Mouse (Mus musculus) MEL (cell line): ENCODE measurements at regions not wholly inside any gene's neighbourhood (a gene's known extent, or its start where the extent isn't known, plus 50 kb on each side); places are given as distances from the start of the nearest gene placed in this dataset.

Experiments used
- DNase-seq: peaks from one replicate; pipeline ENCODE4 v3.0.0; 2011; ENCODE audit warnings: low read depth, low spot score
- H3K27ac ChIP-seq: 2 replicates; pipeline ENCODE4 v1.5.1; 2012; ENCODE audit warnings: low read depth, mild to moderate bottlenecking, control low read depth, low read length, moderate library complexity; ENCODE audit not compliant: control insufficient read depth
- H3K27me3 ChIP-seq, 2 experiments: fragments of 150-350 bp in 1 of 2; sonication (generic) in 1 of 2; 2 replicates each; pipeline ENCODE4 v1.6.1; 2012; ENCODE audit warnings: low read length in 2 of 2, mild to moderate bottlenecking in 2 of 2, improper control_type of control experiment in 1 of 2, moderate library complexity in 1 of 2; ENCODE audit not compliant: insufficient read depth in 2 of 2, control insufficient read depth in 1 of 2
- H3K36me3 ChIP-seq, 2 experiments: 2 replicates each; pipeline ENCODE4 v1.6.1; 2012 to 2014; ENCODE audit warnings: low read length in 2 of 2, improper control_type of control experiment in 1 of 2, inconsistent platforms in 1 of 2, mild to moderate bottlenecking in 1 of 2; ENCODE audit not compliant: insufficient read depth in 2 of 2, control insufficient read depth in 1 of 2
- H3K4me1 ChIP-seq, 2 experiments: fragments of 150-350 bp in 1 of 2; sonication (generic) in 1 of 2; 2 replicates each; pipeline ENCODE4 v1.6.1; 2012; ENCODE audit warnings: low read length in 2 of 2, improper control_type of control experiment in 1 of 2, mild to moderate bottlenecking in 1 of 2; ENCODE audit not compliant: insufficient read depth in 2 of 2, control insufficient read depth in 1 of 2
- H3K4me3 ChIP-seq, 2 experiments: fragments of 150-350 bp in 1 of 2; sonication (generic) in 1 of 2; 2 replicates each; pipeline ENCODE4 v1.5.1; 2012; ENCODE audit warnings: low read depth in 2 of 2, low read length in 2 of 2, mild to moderate bottlenecking in 2 of 2, moderate library complexity in 2 of 2, control low read depth in 1 of 2, improper control_type of control experiment in 1 of 2; ENCODE audit not compliant: control insufficient read depth in 1 of 2, insufficient read depth in 1 of 2
- H3K79me2 ChIP-seq: 2 replicates; pipeline ENCODE4 v1.6.1; 2012; ENCODE audit warnings: mild to moderate bottlenecking, low read length, moderate library complexity; ENCODE audit not compliant: control insufficient read depth, poor library complexity, insufficient read depth
- H3K9ac ChIP-seq: 2 replicates; pipeline ENCODE4 v1.6.1; 2012; ENCODE audit warnings: low read depth, mild to moderate bottlenecking, control low read depth, low read length, moderate library complexity; ENCODE audit not compliant: control insufficient read depth, poor library complexity, severe bottlenecking
- H3K9me3 ChIP-seq: fragments of 150-350 bp; sonication (generic); replicated peaks from 2 replicates; pipeline ENCODE4 v1.6.1; 2012; ENCODE audit warnings: mild to moderate bottlenecking, low read length, improper control_type of control experiment, moderate library complexity; ENCODE audit not compliant: insufficient read depth
- BHLHE40 ChIP-seq: IDR thresholded peaks from 2 replicates; pipeline ENCODE4 v1.6.1; 2012; ENCODE audit warnings: low read depth, mild to moderate bottlenecking, inconsistent platforms, low read length, improper control_type of control experiment, borderline replicate concordance
- CHD2 ChIP-seq: IDR thresholded peaks from 2 replicates; pipeline ENCODE4 v1.6.1; 2011; ENCODE audit warnings: low read length, improper control_type of control experiment
- CTCF ChIP-seq, 3 experiments: IDR thresholded peaks in 2 of 3; conservative IDR thresholded peaks in 1 of 3; 2 replicates each; pipeline ENCODE4 v1.5.1; 2011 to 2012; ENCODE audit warnings: low read length in 3 of 3, low read depth in 2 of 3, mild to moderate bottlenecking in 2 of 3, improper control_type of control experiment in 1 of 3, inconsistent platforms in 1 of 3, mixed read lengths in 1 of 3, moderate library complexity in 1 of 3; ENCODE audit not compliant: control insufficient read depth in 1 of 3, insufficient read depth in 1 of 3, poor library complexity in 1 of 3, severe bottlenecking in 1 of 3
- E2F4 ChIP-seq: IDR thresholded peaks from 2 replicates; pipeline ENCODE4 v1.6.1; 2011; ENCODE audit warnings: low read depth, low read length, improper control_type of control experiment, borderline replicate concordance
- ELF1 ChIP-seq: IDR thresholded peaks from 2 replicates; pipeline ENCODE4 v1.6.1; 2014; ENCODE audit warnings: low read depth, mild to moderate bottlenecking, inconsistent platforms, low read length, improper control_type of control experiment, moderate library complexity
- ETS1 ChIP-seq: IDR thresholded peaks from 2 replicates; pipeline ENCODE4 v1.6.1; 2012; ENCODE audit warnings: low read depth, mild to moderate bottlenecking, inconsistent platforms, low read length, improper control_type of control experiment, moderate library complexity
- HCFC1 ChIP-seq: IDR thresholded peaks from 2 replicates; pipeline ENCODE4 v1.6.1; 2012; ENCODE audit warnings: low read depth, mild to moderate bottlenecking, inconsistent platforms, low read length, improper control_type of control experiment, moderate library complexity
- MAZ ChIP-seq: IDR thresholded peaks from 2 replicates; pipeline ENCODE4 v1.6.1; 2012; ENCODE audit warnings: low read depth, mild to moderate bottlenecking, inconsistent platforms, low read length, improper control_type of control experiment
- MXI1 ChIP-seq: IDR thresholded peaks from 2 replicates; pipeline ENCODE4 v1.6.1; 2011; ENCODE audit warnings: mild to moderate bottlenecking, low read depth, low read length, improper control_type of control experiment
- RAD21 ChIP-seq: IDR thresholded peaks from 2 replicates; pipeline ENCODE4 v1.6.1; 2011; ENCODE audit warnings: mild to moderate bottlenecking, low read depth, low read length, improper control_type of control experiment
- SMC3 ChIP-seq: IDR thresholded peaks from 2 replicates; pipeline ENCODE4 v1.6.1; 2011; ENCODE audit warnings: low read depth, low read length, improper control_type of control experiment
- TAL1 ChIP-seq: IDR thresholded peaks from 2 replicates; pipeline ENCODE4 v1.6.1; 2012; ENCODE audit warnings: mild to moderate bottlenecking, inconsistent platforms, low read length, moderate library complexity, mixed read lengths
- TCF12 ChIP-seq: IDR thresholded peaks from 2 replicates; pipeline ENCODE4 v1.6.1; 2014; ENCODE audit warnings: low read depth, mild to moderate bottlenecking, inconsistent platforms, low read length, improper control_type of control experiment, moderate library complexity
- USF1 ChIP-seq: IDR thresholded peaks from 2 replicates; pipeline ENCODE4 v1.6.1; 2014; ENCODE audit warnings: low read depth, mild to moderate bottlenecking, inconsistent platforms, low read length, improper control_type of control experiment, moderate library complexity
- ZKSCAN1 ChIP-seq: IDR thresholded peaks from 2 replicates; pipeline ENCODE4 v1.6.1; 2012; ENCODE audit warnings: low read depth, mild to moderate bottlenecking, inconsistent platforms, low read length, improper control_type of control experiment, moderate library complexity
- ZMIZ1 ChIP-seq: IDR thresholded peaks from 2 replicates; pipeline ENCODE4 v1.6.1; 2012; ENCODE audit warnings: low read depth, mild to moderate bottlenecking, inconsistent platforms, low read length, improper control_type of control experiment, moderate library complexity
- ZNF384 ChIP-seq: IDR thresholded peaks from 2 replicates; pipeline ENCODE4 v1.6.1; 2012; ENCODE audit warnings: low read depth, mild to moderate bottlenecking, inconsistent platforms, low read length, improper control_type of control experiment

GRCm38 (mm10) chr13:111999647-112000292 is 191.0 kb upstream of the Map3k1 start:
- Histone ChIP-seq H3K4me1 (no peaks in the 10 kb centered on the region; a peak in 1 of 4 replicates), H3K27ac (no peak overlapping the region), H3K4me3 (no peak overlapping the region), H3K9me3 (no peaks in the 10 kb centered on the region), H3K79me2 (no peaks in the 10 kb centered on the region), H3K27me3 (no peaks in the 10 kb centered on the region), H3K9ac (no peak overlapping the region), H3K36me3 (no peaks in the 10 kb centered on the region)
- TF ChIP-seq TCF12 (no peak), ZKSCAN1 (no peak), TAL1 (no peak), BHLHE40 (no peak), RAD21 (no peak), ETS1 (no peak), ZNF384 (no peak), USF1 (no peak), HCFC1 (no peak)
- no peak for DNase-seq

- TF ChIP-seq CTCF (IDR thresholded peaks at IDR 0.05 in 2 of 3, conservative IDR thresholded peaks at IDR 0.05 in 1 of 3; ENCODE audit: control insufficient read depth in 1 of 3, insufficient read depth in 1 of 3, low read depth in 2 of 3, low read length in 3 of 3, poor library complexity in 1 of 3, severe bottlenecking in 1 of 3) (no peak), USF1 (no peak), ELF1 (no peak), ZMIZ1 (no peak), SMC3 (no peak), E2F4 (no peak), MXI1 (no peak), ETS1 (no peak), ZNF384 (no peak), TCF12 (no peak), MAZ (no peak), ZKSCAN1 (no peak), CHD2 (no peak)
- TF ChIP-seq, all 39 proteins: peak for 0
- Histone ChIP-seq H3K4me1 (no peaks in the 10 kb centered on the region; a peak in 1 of 4 replicates), H3K79me2 (no peaks in the 10 kb centered on the region), H3K4me3 (no peak overlapping the region), H3K9ac (no peak overlapping the region), H3K27ac (no peak overlapping the region), H3K9me3 (no peaks in the 10 kb centered on the region), H3K36me3 (no peaks in the 10 kb centered on the region), H3K27me3 (no peaks in the 10 kb centered on the region)
- no peak for DNase-seq
These were observed 191.5 kb upstream of the Map3k1 start for GRCm38 (mm10) chr13:112000293-112000665.
